Comparison of ENCODE assay signal across 19 mouse cellular contexts in genomic region chr9:56562440-56562839, GRCm38 (mm10).
DNase-seq lines count a peak whose midpoint lies in the region; TF ChIP-seq lines count a peak whose summit lies in the region.
"Had no signal": no experiment of that assay in that cellular context is flagged by ENCODE, and none has a peak within 500 bp of the region (broad histone marks: within the 10 kb centered on the region; RNA-seq: fewer than 3 reads in every experiment).

No protein-coding gene starts in this region.

- no peak overlapping the region for H3K27ac ChIP-seq in CH12.LX (ENCODE audit: insufficient read depth, low read depth)
- no peak overlapping the region for H3K27ac ChIP-seq in ES-E14 (ENCODE audit: insufficient read depth, low read depth, low read length, poor library complexity, severe bottlenecking)
- H3K27ac ChIP-seq: embryonic facial prominence, embryonic 12.5 days; forebrain, embryonic 15.5 days; heart, embryonic 13.5 days; hindbrain, embryonic 15.5 days had no signal

- H3K36me3 ChIP-seq in CH12.LX (replicated peaks in 1 of 2; ENCODE audit: control insufficient read depth in 1 of 2, insufficient read depth in 1 of 2, low read length in 1 of 2) (no peaks in the 10 kb centered on the region), ES-E14 (ENCODE audit: control insufficient read depth, insufficient read depth, low read length, poor library complexity, severe bottlenecking) (no peaks in the 10 kb centered on the region)
- H3K36me3 ChIP-seq: embryonic facial prominence, embryonic 12.5 days; forebrain, embryonic 15.5 days; heart, embryonic 13.5 days; hindbrain, embryonic 15.5 days had no signal

- dilution Hi-C loops in CH12.LX (cut with MboI; ENCODE audit: extremely low pct_ligation_motif_present, extremely low pct_unique_long_range_greater_than_20kb, low sequenced_read_pairs), result no loop called here

- TF ChIP-seq CTCF in CH12.LX (conservative IDR thresholded peaks at IDR 0.05 in 1 of 2, IDR thresholded peaks at IDR 0.05 in 1 of 2; ENCODE audit: low read depth in 2 of 2, low read length in 2 of 2), result no peak

- no peaks in the 10 kb centered on the region for H3K79me2 ChIP-seq in CH12.LX (replicated peaks; ENCODE audit: control insufficient read depth, extremely low read depth, insufficient read depth, poor library complexity, severe bottlenecking)

- in situ Hi-C loops in CH12.LX (cut with MboI; ENCODE audit: low pct_ligation_motif_present, low pct_unique_long_range_greater_than_20kb, low sequenced_read_pairs) (no loop called here), ES-E14 (cut with MboI; ENCODE audit: low sequenced_read_pairs in 2 of 2, unreplicated experiment in 2 of 2) (loop anchor here (10.0 to 25.0 kb wide), 2 partner anchors 350 to 358 kb away; no protein-coding TSS in a partner anchor)

- H3K27me3 ChIP-seq in CH12.LX (replicated peaks), result peaks cover 9% of the 10 kb centered on the region
- H3K27me3 ChIP-seq: forebrain, embryonic 15.5 days; heart, embryonic 13.5 days; hindbrain, embryonic 15.5 days had no signal

- TF ChIP-seq EP300 in CH12.LX (IDR thresholded peaks at IDR 0.05; ENCODE audit: low read length), result no peak

- H3K9ac ChIP-seq in CH12.LX (ENCODE audit: insufficient read depth, low read depth) (no peak overlapping the region), ES-E14 (ENCODE audit: insufficient read depth, low read depth, low read length, poor library complexity, severe bottlenecking) (no peak overlapping the region)
- H3K9ac ChIP-seq: embryonic facial prominence, embryonic 12.5 days; forebrain, embryonic 15.5 days; heart, embryonic 13.5 days; hindbrain, embryonic 15.5 days had no signal

- H3K4me2 ChIP-seq in CH12.LX (ENCODE audit: insufficient read depth, low read depth, poor library complexity, severe bottlenecking), result no peak overlapping the region
- H3K4me2 ChIP-seq: embryonic facial prominence, embryonic 12.5 days; forebrain, embryonic 15.5 days; heart, embryonic 13.5 days; hindbrain, embryonic 15.5 days had no signal

- H3K4me1 ChIP-seq in CH12.LX (ENCODE audit: control insufficient read depth in 1 of 2, insufficient read depth in 2 of 2) (no peaks in the 10 kb centered on the region), ES-E14 (ENCODE audit: control insufficient read depth in 2 of 2, insufficient read depth in 2 of 2, low read length in 2 of 2, poor library complexity in 1 of 2) (no peaks in the 10 kb centered on the region)

- no peak for TF ChIP-seq RAD21 in CH12.LX (IDR thresholded peaks at IDR 0.05; ENCODE audit: low read depth, low read length)

- peak; percentile 38 for DNase-seq in CH12.LX (ENCODE audit: extremely low read depth)
- DNase-seq in ES-E14 (ENCODE audit: low read depth, low spot score), result no peak
- peak; percentile 78 for DNase-seq in ZHBTc4 (ENCODE audit: low read depth, low spot score)
- DNase-seq in cerebellum, adult 9-10 months, result no peak
- no peak for DNase-seq in thymus, postnatal 0 days (ENCODE audit: low spot score)
- DNase-seq in layer of hippocampus, adult 18-20 months (ENCODE audit: low spot score in 2 of 2), result no peak
- DNase-seq: adrenal gland, adult 2 months; adrenal gland, postnatal 36 days; cerebellum, adult 11 months; cerebellum, adult 8-10 months; cerebellum, postnatal 25 days; gastrocnemius, postnatal 36 days; heart, adult 11 months; heart, postnatal 36 days; kidney, adult 11 months had no signal

- TF ChIP-seq POLR2A in CH12.LX (IDR thresholded peaks at IDR 0.05; ENCODE audit: low read depth, low read length), result no peak

- H3K9me3 ChIP-seq in CH12.LX (replicated peaks; ENCODE audit: low read length) (no peaks in the 10 kb centered on the region), ES-E14 (ENCODE audit: control insufficient read depth, insufficient read depth, low read depth, low read length) (no peaks in the 10 kb centered on the region)
- H3K9me3 ChIP-seq: embryonic facial prominence, embryonic 12.5 days; forebrain, embryonic 15.5 days; heart, embryonic 13.5 days; hindbrain, embryonic 15.5 days had no signal

- H3K4me3 ChIP-seq in CH12.LX (replicated peaks in 1 of 3; ENCODE audit: low read depth in 2 of 3, low read length in 2 of 3, poor library complexity in 1 of 3), result no peak overlapping the region
- H3K4me3 ChIP-seq in ES-E14 (ENCODE audit: insufficient read depth in 1 of 2, low read depth in 1 of 2, low read length in 2 of 2, poor library complexity in 1 of 2, severe bottlenecking in 1 of 2), result no peak overlapping the region
- H3K4me3 ChIP-seq: embryonic facial prominence, embryonic 12.5 days; forebrain, embryonic 15.5 days; heart, embryonic 13.5 days; hindbrain, embryonic 15.5 days had no signal

TF ChIP-seq in CH12.LX, 34 proteins besides CTCF, POLR2A, EP300 and RAD21:
- TF ChIP-seq ETS1 (conservative IDR thresholded peaks at IDR 0.05; ENCODE audit: low read depth, low read length) (no peak), ELF1 (IDR thresholded peaks at IDR 0.05; ENCODE audit: low read depth, low read length) (no peak), MAFK (IDR thresholded peaks at IDR 0.05; ENCODE audit: insufficient replicate concordance, low read length) (no peak), ZKSCAN1 (IDR thresholded peaks at IDR 0.05; ENCODE audit: borderline replicate concordance, low read depth, low read length) (no peak), MAZ (IDR thresholded peaks at IDR 0.05; ENCODE audit: low read depth, low read length) (no peak), USF1 (IDR thresholded peaks at IDR 0.05; ENCODE audit: low read depth, low read length) (no peak), RCOR1 (conservative IDR thresholded peaks at IDR 0.05; ENCODE audit: low read depth, low read length) (no peak), IRF4 (IDR thresholded peaks at IDR 0.05; ENCODE audit: low read depth, low read length) (no peak), UBTF (IDR thresholded peaks at IDR 0.05; ENCODE audit: low read depth, low read length) (no peak), MXI1 (IDR thresholded peaks at IDR 0.05; ENCODE audit: low read depth, low read length) (no peak), BHLHE40 (IDR thresholded peaks at IDR 0.05; ENCODE audit: low read depth, low read length) (no peak), E2F4 (IDR thresholded peaks at IDR 0.05; ENCODE audit: insufficient replicate concordance, low read depth, low read length) (no peak), KAT2A (IDR thresholded peaks at IDR 0.05; ENCODE audit: insufficient replicate concordance, low read length) (no peak), ZNF384 (IDR thresholded peaks at IDR 0.05; ENCODE audit: low read depth, low read length) (no peak)

TF ChIP-seq in ES-E14, 5 proteins besides CTCF, POLR2A, EP300 and RAD21:
- TF ChIP-seq CHD2 (IDR thresholded peaks at IDR 0.05; ENCODE audit: low read depth, low read length), result no peak
- TF ChIP-seq MAFK (IDR thresholded peaks at IDR 0.05; ENCODE audit: insufficient read depth, low read depth, low read length), result no peak
- TF ChIP-seq ZC3H11A (IDR thresholded peaks at IDR 0.05; ENCODE audit: borderline replicate concordance, low read depth, low read length), result no peak
- 0 out of 2 replicates have a peak, but pooled peaks have one; percentile 11 for TF ChIP-seq ZNF384 (IDR thresholded peaks at IDR 0.05; ENCODE audit: low read depth, low read length)
- no peak for TF ChIP-seq HCFC1 (IDR thresholded peaks at IDR 0.05; ENCODE audit: borderline replicate concordance, insufficient read depth, low read length)

Comparison
In these comparisons a context has a peak if more than half of its experiments do, and no peak if none do; other contexts are left out.
1. DNase-seq: peak in CH12.LX (single experiment) and ZHBTc4 (single experiment); none in ES-E14 (single experiment), cerebellum, adult 9-10 months (single experiment), thymus, postnatal 0 days (single experiment) and layer of hippocampus, adult 18-20 months (0 of 2).